Mouse (Mus musculus): ENCODE measurements around the gene Tspan15. TPM values are rescaled to one million over a fixed set of nuclear protein-coding genes. Genes with fewer than 3 reads are reported as not detected.

Tspan15 gene
- total and polyA plus RNA-seq, 3 experiments: 0.23 to 2.2 TPM; not detected in 1

DNA sequence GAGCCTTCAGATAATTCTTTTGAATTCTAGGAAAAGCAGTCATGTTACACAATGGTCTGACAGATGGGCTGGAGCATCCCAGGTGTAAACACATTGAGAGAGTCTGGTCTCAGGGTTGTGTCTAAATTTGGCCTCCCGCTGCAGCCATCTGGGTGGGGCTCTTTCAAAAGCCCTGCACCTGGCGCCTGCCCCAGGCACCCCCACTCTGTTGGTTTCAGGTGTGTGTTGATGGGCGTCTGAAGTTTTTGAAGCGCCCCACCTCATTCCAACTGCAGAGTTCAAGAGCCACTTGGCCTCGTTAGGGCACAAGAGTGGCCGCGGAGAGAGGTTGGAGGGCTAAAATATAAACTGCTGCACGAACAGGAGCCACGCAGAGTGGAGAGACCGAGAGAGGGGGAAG lies 11.3 kb upstream of the Tspan15 start:
- Histone ChIP-seq H3K27me3 (ENCODE audit: control insufficient read depth in 1 of 2, insufficient read depth in 2 of 2, low read length in 2 of 2) (no peaks in the 10 kb centered on the region; a peak in 1 of 4 replicates), H3K4me1 (ENCODE audit: control insufficient read depth in 1 of 2, insufficient read depth in 2 of 2, low read length in 2 of 2) (0 out of 4 replicates have a peak, but pooled peaks cover 0 to 2% of the 10 kb centered on the region in 2 experiments), H3K4me3 (ENCODE audit: control insufficient read depth in 1 of 2, insufficient read depth in 1 of 2, low read depth in 2 of 2, low read length in 2 of 2) (no peak overlapping the region), H3K9ac (ENCODE audit: control insufficient read depth, low read depth, low read length, poor library complexity, severe bottlenecking) (no peak overlapping the region), H3K27ac (ENCODE audit: control insufficient read depth, low read depth, low read length) (no peak overlapping the region), H3K79me2 (ENCODE audit: control insufficient read depth, insufficient read depth, low read length, poor library complexity) (no peaks in the 10 kb centered on the region), H3K9me3 (replicated peaks; ENCODE audit: insufficient read depth, low read length) (no peaks in the 10 kb centered on the region), H3K36me3 (ENCODE audit: control insufficient read depth in 1 of 2, insufficient read depth in 2 of 2, low read length in 2 of 2) (no peaks in the 10 kb centered on the region)
- no peak for DNase-seq (ENCODE audit: low read depth, low spot score)
- TF ChIP-seq ELF1 (IDR thresholded peaks at IDR 0.05; ENCODE audit: low read depth, low read length): no peak
- no peak for TF ChIP-seq NELFE (IDR thresholded peaks at IDR 0.05; ENCODE audit: low read depth, low read length)
- TF ChIP-seq TCF12 (IDR thresholded peaks at IDR 0.05; ENCODE audit: low read depth, low read length): no peak
- no peak for TF ChIP-seq CTCF (IDR thresholded peaks at IDR 0.05 in 2 of 3, conservative IDR thresholded peaks at IDR 0.05 in 1 of 3; ENCODE audit: control insufficient read depth in 1 of 3, insufficient read depth in 1 of 3, low read depth in 2 of 3, low read length in 3 of 3, poor library complexity in 1 of 3, severe bottlenecking in 1 of 3)
- TF ChIP-seq CHD2 (IDR thresholded peaks at IDR 0.05; ENCODE audit: low read length): no peak
- TF ChIP-seq MAZ (IDR thresholded peaks at IDR 0.05; ENCODE audit: low read depth, low read length): no peak
- no peak for TF ChIP-seq CHD1 (IDR thresholded peaks at IDR 0.05; ENCODE audit: low read depth, low read length)
- TF ChIP-seq ZKSCAN1 (IDR thresholded peaks at IDR 0.05; ENCODE audit: low read depth, low read length): no peak

- Histone ChIP-seq H3K36me3 (ENCODE audit: control insufficient read depth in 1 of 2, insufficient read depth in 2 of 2, low read length in 2 of 2) (no peaks in the 10 kb centered on the region), H3K79me2 (ENCODE audit: control insufficient read depth, insufficient read depth, low read length, poor library complexity) (no peaks in the 10 kb centered on the region), H3K9ac (ENCODE audit: control insufficient read depth, low read depth, low read length, poor library complexity, severe bottlenecking) (no peak overlapping the region), H3K27ac (ENCODE audit: control insufficient read depth, low read depth, low read length) (no peak overlapping the region), H3K27me3 (ENCODE audit: control insufficient read depth in 1 of 2, insufficient read depth in 2 of 2, low read length in 2 of 2) (no peaks in the 10 kb centered on the region; a peak in 1 of 4 replicates), H3K4me1 (ENCODE audit: control insufficient read depth in 1 of 2, insufficient read depth in 2 of 2, low read length in 2 of 2) (0 out of 4 replicates have a peak, but pooled peaks cover 0 to 2% of the 10 kb centered on the region in 2 experiments), H3K9me3 (replicated peaks; ENCODE audit: insufficient read depth, low read length) (no peaks in the 10 kb centered on the region), H3K4me3 (ENCODE audit: control insufficient read depth in 1 of 2, insufficient read depth in 1 of 2, low read depth in 2 of 2, low read length in 2 of 2) (no peak overlapping the region)
- DNase-seq (ENCODE audit: low read depth, low spot score): no peak
- TF ChIP-seq RCOR1 (IDR thresholded peaks at IDR 0.05; ENCODE audit: low read depth, low read length) (no peak), TAL1 (IDR thresholded peaks at IDR 0.05; ENCODE audit: low read length) (no peak), GATA1 (IDR thresholded peaks at IDR 0.05; ENCODE audit: low read depth, low read length) (no peak), USF1 (IDR thresholded peaks at IDR 0.05; ENCODE audit: low read depth, low read length) (no peak), MAZ (IDR thresholded peaks at IDR 0.05; ENCODE audit: low read depth, low read length) (no peak), NELFE (IDR thresholded peaks at IDR 0.05; ENCODE audit: low read depth, low read length) (no peak), TBP (IDR thresholded peaks at IDR 0.05; ENCODE audit: low read depth, low read length) (no peak), MEF2A (IDR thresholded peaks at IDR 0.05; ENCODE audit: extremely low read depth, insufficient replicate concordance, low read depth, low read length, poor library complexity, severe bottlenecking) (no peak), ZKSCAN1 (IDR thresholded peaks at IDR 0.05; ENCODE audit: low read depth, low read length) (no peak), HCFC1 (IDR thresholded peaks at IDR 0.05; ENCODE audit: low read depth, low read length) (no peak)
Observed at GRCm38 (mm10) chr10:62239270-62239669, 8.2 kb upstream of the Tspan15 start.

All from MEL (cell line).